Mouse (Mus musculus) CD4-positive naive resting alpha-beta T cell, adult 76 days (primary cell): ENCODE results near the gene Gm16253. TPM values are rescaled to one million over a fixed set of nuclear protein-coding genes. Genes with fewer than 3 reads are reported as not detected.

ENCODE experiments used
- total RNA-seq: library from RNA; stranded (reverse); gene quantifications from one replicate; pipeline ENCODE4 v1.2.4, GENCODE M21; 2023

The Gm16253 gene
- total RNA-seq: not detected

DNA sequence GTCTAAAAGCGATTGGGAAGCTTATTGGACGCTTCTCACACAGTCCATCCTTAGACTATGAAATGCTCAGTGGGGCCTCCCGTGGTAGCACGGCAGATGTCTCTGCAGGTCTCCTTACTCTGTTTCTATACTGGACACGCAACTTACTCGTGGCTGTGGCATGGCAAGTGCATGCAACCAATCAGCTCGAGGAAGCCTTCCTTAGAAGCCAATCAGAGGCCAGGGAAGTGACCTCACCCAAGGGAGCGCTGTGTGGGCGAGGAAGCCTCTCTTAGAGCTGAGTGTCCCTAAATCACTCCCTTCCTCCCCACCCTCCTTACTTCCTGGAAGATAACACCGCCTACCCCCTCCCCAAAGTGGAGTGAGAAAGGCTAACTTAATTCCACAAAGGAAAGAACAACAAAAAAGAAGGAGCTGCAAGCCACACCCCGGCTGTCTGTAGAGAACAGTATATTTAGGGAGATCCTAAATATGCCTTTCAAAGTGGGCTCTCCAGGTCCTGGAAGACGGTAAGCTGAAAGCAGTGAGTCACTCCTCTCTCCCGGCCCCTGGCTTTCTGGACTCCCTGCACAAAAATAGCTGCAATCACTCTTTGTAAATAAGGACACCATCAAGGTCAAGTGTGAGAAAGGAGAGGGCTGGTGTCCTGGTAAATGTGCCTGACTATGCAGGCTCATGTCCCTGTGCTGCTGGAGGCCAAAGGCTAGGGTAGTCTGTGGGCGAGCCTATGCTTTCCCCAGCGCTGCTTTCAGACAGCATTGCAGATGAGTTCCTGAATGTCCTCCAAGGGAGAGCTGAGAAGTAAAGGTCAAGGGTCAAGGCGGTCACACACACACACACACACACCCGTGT lies at the start of gene Gm16253:
TSS of gene Gm16253 (plus strand) at position 295 of the 852 bp plus-strand sequence.

DNA sequence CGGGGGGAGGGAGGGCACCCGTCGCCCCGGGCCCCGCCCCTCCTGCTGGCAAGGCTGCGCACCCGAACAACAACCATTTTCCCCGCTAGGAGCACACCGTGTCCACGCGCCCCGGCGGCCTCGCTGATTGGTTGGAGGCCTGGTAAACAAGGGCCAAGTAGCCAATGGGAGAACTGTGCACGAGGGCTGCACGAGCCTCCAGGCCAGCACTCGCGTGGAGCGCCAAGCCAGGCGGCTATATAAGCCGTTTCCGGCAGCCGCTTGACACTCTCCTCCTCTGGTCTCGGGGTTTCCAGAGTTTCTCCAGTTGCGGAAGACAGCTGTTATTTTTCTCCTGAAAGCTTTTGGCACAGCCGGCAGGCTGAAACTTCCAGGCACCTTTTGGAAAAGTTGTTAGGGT lies 19.1 kb upstream of the Gm16253 start, which contains the start of gene Txnip:
TSS of gene Txnip (plus strand) at position 264 of the 400 bp plus-strand sequence.

DNA sequence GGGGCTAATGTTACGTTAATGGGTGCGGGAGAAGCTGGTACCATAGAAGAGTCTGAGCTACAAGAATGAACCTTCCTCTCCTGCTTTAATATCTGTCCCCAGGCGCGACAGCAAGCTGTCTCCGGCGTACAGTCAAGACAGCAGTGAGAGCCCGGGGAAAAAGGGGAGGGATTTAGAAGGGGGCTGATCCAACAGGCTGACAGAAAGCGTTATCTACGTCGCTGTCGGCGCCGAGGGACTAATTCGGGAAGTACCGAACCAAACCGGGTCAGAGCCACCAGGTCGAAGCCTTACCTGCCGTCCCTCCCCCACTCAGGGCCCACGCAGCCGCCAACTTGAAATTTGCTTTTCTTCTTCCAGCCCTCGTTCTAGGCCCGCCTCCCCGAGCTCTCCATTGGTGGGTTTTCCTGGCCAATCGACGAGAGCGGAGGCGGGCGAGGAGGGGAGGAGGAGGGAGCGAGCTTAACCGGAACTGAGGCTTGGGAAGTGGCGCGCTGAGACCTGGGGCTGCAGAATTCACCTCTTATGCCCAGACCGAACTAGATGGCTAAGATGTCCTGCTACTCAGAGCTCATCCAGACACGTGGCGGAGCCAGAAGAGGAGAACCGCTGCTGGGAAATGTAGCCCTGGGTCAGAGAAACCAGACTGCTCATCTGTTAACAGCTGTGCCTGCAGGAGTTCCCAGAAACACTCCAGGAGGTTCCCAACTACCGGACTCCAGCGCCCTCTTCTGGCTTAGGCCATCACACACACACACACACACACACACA lies 17.2 kb downstream of the Gm16253 start, which contains the start of gene Polr3gl:
TSS of gene Polr3gl (minus strand) at position 392 of the 771 bp plus-strand sequence.

DNA sequence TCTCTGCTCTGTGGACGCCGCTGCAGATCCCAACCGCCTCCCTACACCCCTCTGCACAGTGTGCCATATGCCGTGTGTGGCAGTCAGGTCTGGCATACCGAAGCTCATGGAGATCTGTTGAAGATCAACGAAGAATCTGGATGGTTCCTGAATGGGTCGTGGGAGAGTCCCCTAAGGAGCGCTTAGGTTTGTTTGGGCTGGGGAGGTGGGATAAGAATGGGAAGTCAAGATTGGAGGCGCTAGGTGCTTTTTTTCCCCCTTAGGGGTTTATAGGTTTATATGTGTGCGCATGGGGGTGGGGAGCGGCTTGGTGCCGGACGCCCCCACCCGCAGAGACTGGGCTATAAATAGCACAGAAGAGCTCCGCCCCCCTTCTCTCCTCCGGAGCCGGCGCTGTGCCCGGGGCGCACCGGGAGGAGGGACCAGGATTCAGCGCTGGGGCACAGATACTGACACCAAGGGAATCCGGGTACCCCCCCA lies 19.5 kb downstream of the Gm16253 start, which contains the start of gene Ankrd34a:
TSS of gene Ankrd34a (plus strand) at position 409 of the 480 bp plus-strand sequence.

DNA sequence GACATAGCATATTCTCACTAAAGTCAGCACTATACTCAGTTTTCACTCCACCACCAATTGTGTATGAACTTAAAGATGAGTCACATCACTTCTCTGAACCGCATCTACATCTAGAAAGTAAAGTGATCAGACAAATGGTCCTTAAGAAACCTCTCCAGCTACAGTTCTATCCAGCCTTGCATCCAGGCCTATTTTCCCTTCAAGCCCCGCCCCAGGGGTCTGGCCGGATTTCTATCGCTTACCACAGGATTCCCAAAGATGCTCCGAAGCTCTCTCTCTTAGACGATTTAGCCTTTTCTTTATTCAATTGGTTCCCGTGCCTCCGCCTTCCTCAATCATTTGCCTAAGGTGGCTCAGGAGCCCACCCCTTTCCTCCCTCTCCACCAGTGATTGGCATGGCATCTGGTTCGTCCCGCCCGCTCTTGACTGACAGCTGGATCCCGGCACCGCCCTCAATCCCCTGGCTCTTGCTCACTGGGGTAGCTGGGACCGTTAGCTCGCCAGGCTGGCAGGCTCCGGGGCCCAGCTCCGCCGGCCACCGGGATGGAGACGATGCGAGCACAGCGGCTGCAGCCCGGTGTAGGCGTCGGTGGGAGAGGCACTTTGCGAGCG lies 24.0 kb downstream of the Gm16253 start, which contains the start of gene Lix1l:
TSS of gene Lix1l (plus strand) at position 511 of the 612 bp plus-strand sequence.

DNA sequence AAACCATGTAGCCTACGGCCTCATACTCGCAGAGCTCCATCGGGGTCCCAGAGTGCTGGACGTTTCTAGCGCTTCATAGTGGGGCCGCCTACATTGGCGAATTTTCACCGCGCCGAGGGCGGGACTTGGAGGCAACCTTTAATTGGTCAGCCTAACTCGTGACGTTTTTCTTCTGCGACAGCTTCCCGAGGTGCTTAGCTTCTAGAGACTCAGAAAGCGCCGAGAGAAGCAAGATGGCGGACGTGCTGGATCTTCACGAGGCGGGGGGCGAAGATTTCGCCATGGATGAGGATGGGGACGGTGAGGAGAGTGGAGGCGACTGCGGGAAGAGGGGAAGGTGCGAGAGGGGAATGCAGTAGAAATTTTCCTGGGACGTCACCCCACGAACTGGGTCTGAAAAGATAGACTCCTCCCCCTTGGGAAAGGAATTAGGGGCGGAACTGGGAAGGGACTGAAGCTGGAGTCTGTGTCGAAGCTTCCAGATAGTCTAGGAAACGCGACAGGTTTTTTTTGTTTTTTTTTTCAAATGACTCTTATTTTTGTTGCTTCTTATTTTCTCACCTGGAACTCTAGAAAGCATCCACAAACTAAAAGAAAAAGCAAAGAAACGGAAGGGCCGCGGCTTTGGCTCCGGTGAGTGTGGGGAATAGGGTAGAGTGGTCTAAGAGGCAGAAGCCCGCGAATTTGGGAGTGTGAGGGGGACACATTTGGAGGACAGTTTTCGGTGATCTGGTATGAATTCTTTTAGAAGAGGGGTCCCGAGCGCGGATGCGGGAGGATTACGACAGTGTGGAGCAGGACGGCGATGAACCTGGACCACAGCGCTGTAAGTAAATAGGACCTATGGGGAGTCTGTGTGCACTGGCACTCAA lies 53.2 kb downstream of the Gm16253 start, which contains the start of gene Rbm8a:
TSS of gene Rbm8a (plus strand) at position 205 of the 872 bp plus-strand sequence.

Other genes starting within 250 kb of the Gm16253 start
- gene BC107364, start 124.7 kb upstream of the Gm16253 start, total RNA-seq: not detected
- gene Hfe2, start 51.8 kb upstream of the Gm16253 start, total RNA-seq: not detected
- 652 TPM for gene Txnip, start 19.0 kb upstream of the Gm16253 start, total RNA-seq
- 33.5 TPM for gene Polr3gl, start 17.2 kb downstream of the Gm16253 start, total RNA-seq
- not detected for gene Ankrd34a, start 19.7 kb downstream of the Gm16253 start, total RNA-seq
- gene Lix1l, start 24.2 kb downstream of the Gm16253 start, total RNA-seq: 0.44 TPM
- gene Rbm8a, start 52.9 kb downstream of the Gm16253 start, total RNA-seq: 83.5 TPM
- gene Pex11b, start 58.4 kb downstream of the Gm16253 start, total RNA-seq: 29.4 TPM
- 0.21 TPM for gene Gm42957, start 58.5 kb downstream of the Gm16253 start, total RNA-seq
- 3.3 TPM for gene Itga10, start 68.6 kb downstream of the Gm16253 start, total RNA-seq
- gene Ankrd35, start 93.1 kb downstream of the Gm16253 start, total RNA-seq: not detected
- gene Pias3, start 119.4 kb downstream of the Gm16253 start, total RNA-seq: 14.2 TPM
- gene Nudt17, start 131.6 kb downstream of the Gm16253 start, total RNA-seq: 0.97 TPM
- 58.2 TPM for gene Polr3c, start 150.6 kb downstream of the Gm16253 start, total RNA-seq
- 48.9 TPM for gene Rnf115, start 150.7 kb downstream of the Gm16253 start, total RNA-seq